Mouse (Mus musculus) cerebellum, adult (tissue): ENCODE measurements around the gene Nim1k.
"Not testable (repeated sequence)": the region's sequence is repeated elsewhere in the genome, so short reads cannot be mapped to it uniquely, and the experiment has no call there.

ENCODE experiments used
- ATAC-seq: cut with Nextera tagmentation; 2 replicates; pipeline ENCODE4 v1.9.2; 2017; ENCODE audit warnings: mild to moderate bottlenecking, moderate library complexity, mixed read lengths; ENCODE audit not compliant: insufficient number of reproducible peaks, low FRiP score, low TSS enrichment

Gene Nim1k

GRCm38 (mm10) chr13:119729406-119729805 is 26.3 kb downstream of the Nim1k start:
- no peak for ATAC-seq

- ATAC-seq: 0 out of 2 replicates have a peak, but pooled peaks have one; percentile 26
Observed at GRCm38 (mm10) chr13:119727608-119728387, 27.9 kb downstream of the Nim1k start.

- no peak for ATAC-seq
Observed at GRCm38 (mm10) chr13:119724541-119724940, 31.1 kb downstream of the Nim1k start.

GRCm38 (mm10) chr13:119723368-119723767 is 32.3 kb downstream of the Nim1k start:
- ATAC-seq: no peak

GRCm38 (mm10) chr13:119722447-119722846 is 33.2 kb downstream of the Nim1k start:
- no peak for ATAC-seq

- ATAC-seq: no peak
Observed at GRCm38 (mm10) chr13:119716105-119716504, 39.6 kb downstream of the Nim1k start.

- peak; percentile 27; the same call in 1 of the 2 replicates for ATAC-seq
Observed at GRCm38 (mm10) chr13:119713821-119714220, 41.9 kb downstream of the Nim1k start.

GRCm38 (mm10) chr13:119713107-119713787 is 42.4 kb downstream of the Nim1k start:
- ATAC-seq: no peak

GRCm38 (mm10) chr13:119712463-119712862 is 43.2 kb downstream of the Nim1k start:
- ATAC-seq: no peak

GRCm38 (mm10) chr13:119710268-119710610 is 45.4 kb downstream of the Nim1k start:
- ATAC-seq: no peak

- ATAC-seq: no peak
Observed at GRCm38 (mm10) chr13:119709388-119710267, 46.1 kb downstream of the Nim1k start.

- ATAC-seq: no peak
Observed at GRCm38 (mm10) chr13:119708941-119709340, 46.7 kb downstream of the Nim1k start.

GRCm38 (mm10) chr13:119707906-119708305 is 47.8 kb downstream of the Nim1k start:
- ATAC-seq: no peak

GRCm38 (mm10) chr13:119706953-119707352 is 48.7 kb downstream of the Nim1k start:
- no peak for ATAC-seq

GRCm38 (mm10) chr13:119706278-119706880 is 49.3 kb downstream of the Nim1k start:
- ATAC-seq: not testable (repeated sequence)

GRCm38 (mm10) chr13:119704280-119704679 is 51.4 kb downstream of the Nim1k start:
- ATAC-seq: no peak

GRCm38 (mm10) chr13:119698436-119698835 is 57.2 kb downstream of the Nim1k start:
- ATAC-seq: no peak

GRCm38 (mm10) chr13:119696496-119696895 is 59.2 kb downstream of the Nim1k start:
- no peak for ATAC-seq

- no peak for ATAC-seq
Observed at GRCm38 (mm10) chr13:119695676-119696075, 60.0 kb downstream of the Nim1k start.

- not testable (repeated sequence) for ATAC-seq
Observed at GRCm38 (mm10) chr13:119691958-119692357, 63.7 kb downstream of the Nim1k start.
